Mouse (Mus musculus) erythroblast, embryonic 14.5 days (primary cell): ENCODE data around the gene 1110059E24Rik.

Source experiments
- GATA1 ChIP-seq: IDR thresholded peaks from 2 replicates; pipeline ENCODE4 v1.6.1; 2012; ENCODE audit warnings: low read length, inconsistent platforms, mixed read lengths
- TAL1 ChIP-seq: IDR thresholded peaks from 3 replicates; pipeline ENCODE4 v1.6.1; 2012; ENCODE audit warnings: low read length, inconsistent platforms, mixed read lengths

GRCm38 (mm10) chr19:21564461-21564797 lies 88.3 kb downstream of the 1110059E24Rik start:
- TF ChIP-seq GATA1 (no peak), TAL1 (no peak)
